Mouse (Mus musculus): ENCODE measurements around the gene Ifnk.

GRCm38 (mm10) chr4:35157815-35158214 is 6.0 kb downstream of the Ifnk start:
- TF ChIP-seq GATA1 (IDR thresholded peaks at IDR 0.05; ENCODE audit: low read length) (no peak), TAL1 (IDR thresholded peaks at IDR 0.05; ENCODE audit: low read length) (no peak)
